Mouse (Mus musculus) spleen, embryonic (tissue): ENCODE measurements around the gene Oasl1.
"Not testable (repeated sequence)": the region's sequence is repeated elsewhere in the genome, so short reads cannot be mapped to it uniquely, and the experiment has no call there.

Experiments
- CTCF ChIA-PET: fragments of 350-600 bp; sonication (Branson Sonifier 250); formaldehyde crosslinking; loops from one replicate; lab custom pipeline; 2022; lab: Charles Lee

Oasl1 gene

GRCm38 (mm10) chr5:114922998-114923473 is at the start of gene Oasl1:
Gene Oasl1, plus strand, starts transcription at chr5:114923240.
- CTCF ChIA-PET = no interaction called here

GRCm38 (mm10) chr5:114875858-114876257 is 47.2 kb upstream of the Oasl1 start:
- CTCF ChIA-PET = no interaction called here

DNA sequence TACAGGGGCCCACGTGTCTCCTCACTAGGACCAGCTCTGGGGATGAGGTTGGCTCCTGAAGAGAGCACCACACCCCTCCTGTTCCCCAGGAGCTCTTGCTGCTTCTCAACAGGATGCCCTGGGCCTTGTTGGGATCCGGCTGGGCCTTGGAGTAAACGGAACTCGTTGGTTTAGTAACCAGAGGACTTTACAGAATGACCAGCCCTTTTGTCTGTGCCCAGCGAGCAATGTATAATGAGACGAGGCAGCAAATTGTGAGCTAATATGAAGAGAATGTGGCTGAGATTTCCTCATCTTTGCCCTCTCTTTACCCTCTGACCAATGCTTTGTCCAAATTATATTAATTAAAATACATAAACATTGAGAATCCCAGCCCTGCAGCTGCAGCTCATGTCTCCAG is 46.7 kb upstream of the Oasl1 start:
- CTCF ChIA-PET = no interaction called here

DNA sequence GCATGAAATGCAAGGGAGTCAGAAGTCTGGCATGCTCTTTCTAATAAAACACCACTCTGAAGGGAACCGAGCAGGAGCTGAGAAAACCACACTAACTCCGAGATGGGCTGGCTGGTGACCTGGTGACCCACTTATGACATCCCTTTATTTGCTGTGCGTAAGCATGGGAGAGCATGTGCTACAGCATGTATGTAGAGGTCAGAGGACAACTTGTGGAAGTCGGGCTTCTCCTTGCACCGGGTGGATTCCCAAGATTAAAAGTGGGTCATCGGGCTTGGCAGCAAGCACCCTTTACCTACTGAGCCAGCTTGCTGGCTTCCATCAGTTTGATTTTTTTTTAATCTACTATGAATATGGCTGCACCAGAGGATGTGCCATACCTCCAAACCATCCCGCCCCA is 45.6 kb upstream of the Oasl1 start:
- CTCF ChIA-PET = interaction anchor here (0.5 to 0.7 kb wide), 2 partner anchors 65 to 166 kb away, joined by 3 to 9 read pairs; no protein-coding TSS in a partner anchor

DNA sequence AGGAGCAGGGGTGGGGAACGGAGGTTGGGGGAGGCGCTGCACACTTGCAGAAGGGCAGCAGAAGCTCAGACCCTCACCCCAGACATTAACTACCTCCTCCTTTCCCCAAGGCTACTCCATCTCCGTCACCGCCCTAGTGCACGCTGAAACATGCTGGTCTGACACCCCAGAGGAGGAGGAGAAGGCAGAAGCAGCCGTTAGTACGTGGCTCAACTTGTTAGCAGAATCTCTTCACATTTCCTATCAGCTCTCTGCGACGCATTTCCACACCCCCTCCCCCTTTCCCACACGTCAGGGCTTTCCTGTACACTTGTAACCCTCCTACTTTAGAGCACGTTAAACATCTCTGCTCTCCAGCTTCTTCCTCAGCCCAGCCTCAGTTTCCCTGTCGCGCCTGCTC is 43.6 kb upstream of the Oasl1 start:
- CTCF ChIA-PET = no interaction called here

DNA sequence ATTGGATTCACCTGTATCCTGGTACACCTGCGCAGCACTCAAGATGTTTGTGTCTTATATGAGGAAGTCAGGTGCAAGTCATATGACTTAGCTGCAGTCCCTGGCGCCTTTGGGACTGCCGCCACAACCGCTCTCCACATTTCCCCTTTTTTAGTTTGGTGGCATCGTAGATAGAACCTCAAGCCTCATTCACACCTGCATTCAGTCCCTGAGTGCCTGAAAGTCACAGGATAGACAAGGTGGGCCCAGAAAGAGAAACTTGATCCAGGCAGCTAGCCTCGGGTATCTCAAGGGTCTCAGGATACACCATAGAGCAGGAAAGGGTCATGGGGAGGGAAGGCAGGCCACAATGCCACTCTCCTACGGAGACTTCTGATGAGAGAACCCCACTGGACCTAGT is 40.7 kb upstream of the Oasl1 start:
- CTCF ChIA-PET = not testable (repeated sequence)

- CTCF ChIA-PET = no interaction called here
Observed at GRCm38 (mm10) chr5:114883022-114883421, 40.0 kb upstream of the Oasl1 start.

- CTCF ChIA-PET = no interaction called here
Observed at GRCm38 (mm10) chr5:114886801-114887200, 36.2 kb upstream of the Oasl1 start.

DNA sequence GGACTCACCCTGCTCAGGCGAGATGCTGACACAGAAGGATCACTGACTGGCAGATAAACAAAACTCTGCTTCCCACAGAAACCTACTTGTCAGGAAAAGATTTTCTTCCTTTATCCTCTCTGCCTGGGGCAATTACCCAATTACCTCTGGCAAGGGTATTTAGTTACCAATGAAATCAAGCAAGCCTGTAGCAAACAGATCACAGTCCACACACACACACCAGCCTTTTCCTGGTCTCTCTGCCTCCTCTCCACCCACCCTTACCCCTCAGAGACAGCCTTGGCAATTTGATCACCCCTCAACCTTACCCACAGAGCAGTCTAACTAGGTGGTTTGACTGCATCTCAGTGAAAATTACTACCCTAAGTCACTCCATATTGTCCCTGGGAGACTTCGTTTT is 34.0 kb upstream of the Oasl1 start:
- CTCF ChIA-PET = no interaction called here

DNA sequence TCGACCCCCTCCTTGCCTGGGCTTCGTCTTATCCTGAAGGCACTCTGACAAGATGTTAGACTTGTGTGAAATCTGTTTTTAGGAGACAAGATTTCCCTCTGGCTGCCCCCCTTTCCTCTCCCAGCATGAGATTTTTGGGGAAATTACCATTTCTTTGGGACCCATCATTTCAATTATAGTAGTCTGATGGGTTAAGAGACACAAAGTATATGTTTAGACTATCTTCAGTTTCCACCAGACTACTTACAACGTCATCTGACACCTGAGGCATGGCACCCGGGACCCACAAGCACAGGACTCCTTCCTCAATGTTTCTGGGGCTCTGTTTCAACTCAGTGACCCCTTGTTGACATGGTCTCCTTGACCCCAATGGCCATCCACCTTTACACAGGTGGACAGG is 27.5 kb upstream of the Oasl1 start:
- CTCF ChIA-PET = no interaction called here

GRCm38 (mm10) chr5:114896688-114897373 is 26.2 kb upstream of the Oasl1 start, which contains the start of gene Oasl2:
Gene Oasl2, plus strand, starts transcription at chr5:114896936.
- CTCF ChIA-PET = interaction anchor here (0.6 kb wide), 4 partner anchors 23 to 259 kb away, joined by 3 to 4 read pairs (median 3); no protein-coding TSS in a partner anchor

DNA sequence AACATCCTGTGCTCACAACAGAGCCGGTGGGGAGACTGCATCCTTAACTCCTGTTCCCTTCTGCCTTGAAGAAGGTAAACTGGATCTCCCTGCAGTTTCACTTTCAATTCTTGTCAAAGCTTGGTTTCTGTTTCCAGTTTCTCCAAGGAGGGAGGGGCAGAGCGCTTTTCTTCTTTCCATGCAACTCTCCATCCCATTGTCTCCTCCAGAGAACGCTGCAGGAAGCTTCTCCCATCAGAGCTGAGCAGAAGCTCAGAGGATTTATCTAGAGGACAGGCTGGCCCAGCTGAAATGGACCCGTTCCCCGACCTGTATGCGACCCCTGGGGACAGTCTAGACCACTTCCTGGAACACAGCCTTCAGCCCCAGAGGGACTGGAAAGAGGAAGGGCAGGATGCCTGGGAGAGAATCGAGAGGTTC is 25.7 kb upstream of the Oasl1 start:
- CTCF ChIA-PET = interaction anchor here (0.6 kb wide), 4 partner anchors 22 to 260 kb away, joined by 3 to 4 read pairs (median 3); no protein-coding TSS in a partner anchor

DNA sequence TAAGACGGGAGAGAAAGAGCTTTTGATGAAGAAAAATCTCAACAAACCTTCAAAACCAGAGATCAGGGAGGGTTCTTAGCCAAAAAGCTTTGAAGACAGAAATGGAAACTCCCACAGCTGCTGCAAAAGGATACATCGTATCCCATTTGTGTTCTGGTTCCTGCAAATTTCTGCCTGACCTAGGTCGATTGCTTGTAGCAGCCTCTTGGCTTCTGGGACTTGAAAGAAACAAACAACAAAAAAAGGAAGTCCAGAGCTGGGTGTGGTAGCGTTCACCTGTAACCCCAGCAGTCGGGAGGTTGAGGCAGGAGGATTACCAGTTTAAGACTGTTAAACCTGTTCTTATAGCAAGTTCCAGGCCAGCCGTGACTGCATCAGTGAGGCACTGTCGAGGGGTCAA is 24.2 kb upstream of the Oasl1 start:
- CTCF ChIA-PET = interaction anchor here (0.6 kb wide), 1 partner anchor 166 kb away, joined by 5 read pairs; no protein-coding TSS in a partner anchor

DNA sequence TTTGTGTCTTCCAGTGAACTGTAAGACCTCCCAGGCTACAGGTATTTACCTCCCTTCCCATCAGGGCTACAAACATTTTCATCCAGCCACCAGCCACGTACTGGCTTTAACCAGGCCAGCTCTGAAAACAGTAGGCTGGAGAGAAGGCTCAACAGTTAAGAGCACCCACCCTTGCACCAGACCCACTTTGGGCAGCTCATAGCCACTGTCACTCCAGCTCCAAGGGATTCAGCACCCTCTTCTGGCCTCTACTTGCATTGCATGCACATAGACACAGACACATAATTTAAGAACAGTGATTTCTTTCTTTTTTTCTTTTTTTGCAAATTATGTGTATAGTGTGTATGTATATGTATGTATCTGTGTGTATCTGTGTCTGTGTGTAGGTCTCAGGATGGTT is 20.6 kb upstream of the Oasl1 start:
- CTCF ChIA-PET = interaction anchor here (0.6 to 0.8 kb wide), 3 partner anchors 17 to 191 kb away, joined by 3 to 10 read pairs (median 7); no protein-coding TSS in a partner anchor

DNA sequence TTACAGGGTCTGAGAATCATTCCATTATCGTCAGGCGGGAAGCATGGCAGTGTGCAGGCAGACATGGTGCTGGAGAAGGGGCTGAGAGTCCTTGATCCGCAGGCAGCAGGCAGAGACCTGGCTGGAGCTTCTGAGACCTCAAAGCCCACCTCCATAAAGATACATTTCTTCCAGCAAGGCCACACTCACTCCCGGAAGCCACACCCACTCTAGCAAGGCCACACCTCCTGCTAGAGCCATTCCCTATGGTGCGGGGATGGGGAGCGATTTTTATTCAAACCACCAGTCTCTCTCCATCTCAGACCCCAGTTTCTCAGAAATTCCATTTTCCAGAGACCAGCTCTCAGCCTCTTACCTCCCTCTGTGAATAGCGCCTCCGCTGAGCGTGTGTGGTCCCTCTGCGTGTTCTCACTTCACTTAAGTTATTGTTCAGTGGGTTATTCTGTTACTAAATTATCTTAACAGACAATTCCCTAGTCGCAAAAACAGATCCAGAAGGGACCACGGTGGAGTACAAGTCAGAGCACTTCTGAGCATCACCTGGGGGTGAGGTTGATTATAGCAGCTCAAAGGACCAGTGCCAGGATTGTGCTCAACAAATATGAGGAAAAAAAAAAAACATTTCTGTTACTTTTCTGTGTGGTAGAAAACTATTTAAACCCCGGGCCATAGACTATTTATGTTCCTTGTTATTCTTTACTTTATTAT is 14.3 kb upstream of the Oasl1 start:
- CTCF ChIA-PET = interaction anchor here (0.7 kb wide), 1 partner anchor 21 kb away, joined by 5 read pairs; no protein-coding TSS in a partner anchor

DNA sequence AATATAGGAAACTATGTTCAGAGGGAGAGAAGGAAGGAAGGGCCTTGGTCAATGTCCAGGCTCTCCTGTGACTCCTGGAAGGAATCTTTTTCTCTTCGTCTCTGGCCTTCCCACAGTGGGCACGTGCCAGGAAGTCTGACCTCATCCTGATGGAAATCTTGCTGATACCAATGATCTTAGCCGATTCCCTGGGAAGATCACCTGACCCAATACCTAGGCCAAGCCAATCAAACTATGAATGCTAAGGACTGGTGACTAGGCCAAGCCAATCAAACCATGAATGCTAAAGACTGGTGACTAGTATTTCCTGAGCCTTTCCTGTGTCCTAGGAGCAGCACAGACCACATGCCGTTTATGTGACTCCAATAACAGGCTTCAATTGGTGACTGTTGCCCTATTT is 9.4 kb upstream of the Oasl1 start:
- CTCF ChIA-PET = no interaction called here

- CTCF ChIA-PET = no interaction called here
Observed at GRCm38 (mm10) chr5:114914855-114915254, 8.2 kb upstream of the Oasl1 start.

- CTCF ChIA-PET = no interaction called here
Observed at GRCm38 (mm10) chr5:114915854-114916253, 7.2 kb upstream of the Oasl1 start.

- CTCF ChIA-PET = no interaction called here
Observed at GRCm38 (mm10) chr5:114916777-114917176, 6.3 kb upstream of the Oasl1 start.

DNA sequence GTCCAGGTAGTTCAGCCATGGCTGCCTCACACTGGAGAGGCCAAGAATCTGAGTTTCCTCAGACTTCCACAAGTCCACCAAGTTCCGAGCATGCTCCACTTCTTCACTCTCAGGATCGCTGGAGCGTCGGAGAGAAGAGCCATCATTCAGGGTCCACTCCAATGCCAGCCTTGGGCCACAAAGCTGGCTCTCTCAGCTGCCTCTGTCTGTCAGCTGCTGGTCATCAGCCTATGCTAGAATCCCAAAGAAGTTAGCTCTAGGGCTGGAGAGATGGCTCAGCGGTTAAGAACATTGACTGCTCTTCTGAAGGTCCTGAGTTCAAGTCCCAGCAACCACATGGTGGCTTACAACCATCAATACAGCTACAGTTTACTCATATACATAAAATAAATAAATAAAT is 5.7 kb upstream of the Oasl1 start:
- CTCF ChIA-PET = not testable (repeated sequence)

DNA sequence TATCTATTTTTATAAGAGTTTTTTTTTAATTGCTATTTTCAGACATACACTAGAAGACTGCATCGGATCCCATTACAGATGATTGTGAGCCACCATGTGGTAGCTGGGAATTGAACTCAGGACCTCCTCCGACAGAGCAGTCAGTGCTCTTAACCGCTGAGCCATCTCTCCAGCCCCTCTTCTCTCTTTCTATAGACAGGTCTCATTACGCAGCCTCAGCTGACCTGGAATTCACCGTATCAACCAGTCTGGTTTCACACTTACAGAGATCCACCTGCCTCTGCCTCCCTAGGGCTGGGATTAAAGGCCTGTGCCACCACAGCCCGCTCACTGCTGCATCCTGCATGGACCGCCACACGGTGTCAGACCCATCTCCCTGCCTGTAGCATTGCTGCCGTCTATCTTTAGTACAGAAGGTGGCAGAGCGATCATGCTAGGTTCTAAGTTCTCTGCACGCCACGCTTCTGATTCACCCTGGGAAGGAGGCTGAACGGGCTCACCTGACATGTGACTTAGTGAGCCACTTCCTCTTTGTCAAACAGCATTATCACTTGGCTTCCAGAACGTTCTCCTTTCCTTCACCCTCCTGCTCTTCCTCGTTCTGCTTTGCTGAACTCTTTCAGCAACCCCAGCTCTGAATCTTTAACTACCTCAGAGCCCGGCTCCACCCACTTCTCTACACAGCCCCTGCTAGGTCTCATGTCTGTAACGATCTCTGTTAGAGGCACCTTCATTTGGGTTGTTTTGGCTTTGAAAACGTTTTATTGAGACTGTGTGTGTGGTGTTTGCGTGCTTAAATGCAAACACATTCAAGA is 1.3 kb upstream of the Oasl1 start:
- CTCF ChIA-PET = interaction anchor here (0.5 to 1.1 kb wide), 2 partner anchors 17 to 57 kb away, joined by 4 to 10 read pairs; no protein-coding TSS in a partner anchor

DNA sequence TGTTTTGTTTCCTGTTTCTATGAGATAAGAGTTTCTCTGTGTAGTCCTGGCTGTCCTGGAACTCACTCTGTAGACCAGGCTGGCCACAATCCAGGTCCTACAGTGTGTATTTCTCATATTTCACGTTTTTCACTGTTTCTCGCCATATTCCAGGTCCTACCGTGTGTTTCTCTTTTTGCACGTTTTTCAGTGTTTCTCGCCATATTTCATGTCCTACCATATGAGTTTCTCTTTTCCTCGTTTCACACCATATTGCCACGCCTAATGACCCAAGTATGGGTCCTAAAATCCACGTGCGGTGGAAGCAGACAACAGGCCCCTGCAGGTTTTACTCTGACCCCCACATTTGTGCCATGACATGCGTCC is 691 bp upstream of the Oasl1 start:
- CTCF ChIA-PET = no interaction called here
